In genomic region chr6:69858631-69859030, GRCm38 (mm10) we compare ENCODE assay signal across 7 mouse cellular contexts.
DNase-seq lines count a peak whose midpoint lies in the region; ATAC-seq and TF ChIP-seq lines count a peak whose summit lies in the region.
"Not testable (repeated sequence)": the region's sequence is repeated elsewhere in the genome, so short reads cannot be mapped to it uniquely, and the experiment has no call there.

No protein-coding gene starts in this region.

- dilution Hi-C loops in CH12.LX (cut with MboI; ENCODE audit: extremely low pct_ligation_motif_present, extremely low pct_unique_long_range_greater_than_20kb, low sequenced_read_pairs) = not testable (repeated sequence)

- not testable (repeated sequence) for H3K36me3 ChIP-seq in CH12.LX (replicated peaks in 1 of 2; ENCODE audit: control insufficient read depth in 1 of 2, insufficient read depth in 1 of 2, low read length in 1 of 2); forebrain, postnatal 0 days (ENCODE audit: insufficient read depth); hindbrain, embryonic 16.5 days (ENCODE audit: control insufficient read depth, insufficient read depth, low read length); midbrain, embryonic 14.5 days (ENCODE audit: control insufficient read depth, insufficient read depth, low read length); midbrain, postnatal 0 days (ENCODE audit: insufficient read depth, low read length); splenic B cell, adult 2 months (ENCODE audit: control insufficient read depth, insufficient read depth, low read length, poor library complexity, severe bottlenecking)

- H3K4me3 ChIP-seq in CH12.LX (replicated peaks in 1 of 3; ENCODE audit: low read depth in 2 of 3, low read length in 2 of 3, poor library complexity in 1 of 3); forebrain, postnatal 0 days (ENCODE audit: low read depth, low read length); hindbrain, embryonic 16.5 days (ENCODE audit: low read length); midbrain, embryonic 14.5 days (replicated peaks; ENCODE audit: low read depth, low read length); midbrain, postnatal 0 days (ENCODE audit: low read depth, low read length): not testable (repeated sequence)

- not testable (repeated sequence) for H3K27me3 ChIP-seq in CH12.LX (replicated peaks); forebrain, postnatal 0 days (ENCODE audit: insufficient read depth, low read length); hindbrain, embryonic 16.5 days (replicated peaks; ENCODE audit: control insufficient read depth, insufficient read depth, low read length); midbrain, embryonic 14.5 days (ENCODE audit: control insufficient read depth, insufficient read depth, low read length); midbrain, postnatal 0 days (ENCODE audit: insufficient read depth, low read length); splenic B cell, adult 2 months (ENCODE audit: control insufficient read depth, insufficient read depth, low read length, poor library complexity, severe bottlenecking)

- peak; percentile 43 for DNase-seq in CH12.LX (ENCODE audit: extremely low read depth)
- peak; percentile 1 for DNase-seq in forebrain, postnatal 0 days
- peak; percentile 68 for DNase-seq in heart, adult 11 months
- peak; percentile 0 for DNase-seq in midbrain, embryonic 14.5 days
- peak; percentile 0 for DNase-seq in midbrain, postnatal 0 days (ENCODE audit: low spot score)
- peak; percentile 19 for DNase-seq in splenic B cell, adult 2 months (ENCODE audit: low read depth, low spot score)

- not testable (repeated sequence) for TF ChIP-seq EP300 in CH12.LX (IDR thresholded peaks at IDR 0.05; ENCODE audit: low read length)

- peaks cover 0 to 15% of the 10 kb centered on the region in 2 experiments; a peak in 2 of 4 replicates for H3K4me1 ChIP-seq in CH12.LX (ENCODE audit: control insufficient read depth in 1 of 2, insufficient read depth in 2 of 2)
- H3K4me1 ChIP-seq in forebrain, postnatal 0 days (ENCODE audit: insufficient read depth); hindbrain, embryonic 16.5 days (ENCODE audit: control insufficient read depth, insufficient read depth, low read depth, low read length); midbrain, embryonic 14.5 days (ENCODE audit: control insufficient read depth, insufficient read depth, low read length); midbrain, postnatal 0 days (ENCODE audit: insufficient read depth, low read length): not testable (repeated sequence)

- not testable (repeated sequence) for H3K79me2 ChIP-seq in CH12.LX (replicated peaks; ENCODE audit: control insufficient read depth, extremely low read depth, insufficient read depth, poor library complexity, severe bottlenecking)

- H3K9ac ChIP-seq in CH12.LX (ENCODE audit: insufficient read depth, low read depth); forebrain, postnatal 0 days; hindbrain, embryonic 16.5 days (ENCODE audit: low read depth, low read length); midbrain, embryonic 14.5 days (replicated peaks; ENCODE audit: low read length); midbrain, postnatal 0 days (replicated peaks; ENCODE audit: low read length, poor library complexity, severe bottlenecking): not testable (repeated sequence)

- in situ Hi-C loops in CH12.LX (cut with MboI; ENCODE audit: low pct_ligation_motif_present, low pct_unique_long_range_greater_than_20kb, low sequenced_read_pairs) = not testable (repeated sequence)

- not testable (repeated sequence) for TF ChIP-seq CTCF in CH12.LX (conservative IDR thresholded peaks at IDR 0.05 in 1 of 2, IDR thresholded peaks at IDR 0.05 in 1 of 2; ENCODE audit: low read depth in 2 of 2, low read length in 2 of 2); forebrain, postnatal 0 days (IDR thresholded peaks at IDR 0.05; ENCODE audit: low read depth); midbrain, postnatal 0 days (IDR thresholded peaks at IDR 0.05)

- not testable (repeated sequence) for TF ChIP-seq POLR2A in CH12.LX (IDR thresholded peaks at IDR 0.05; ENCODE audit: low read depth, low read length)

- 76% methylated on average over 2 of the region's 2 CpGs for WGBS in forebrain, postnatal 0 days
- WGBS in hindbrain, embryonic 16.5 days = 77% methylated on average over 2 of the region's 2 CpGs
- WGBS in midbrain, embryonic 14.5 days = 77% methylated on average over 2 of the region's 2 CpGs
- 80% methylated on average over 2 of the region's 2 CpGs for WGBS in midbrain, postnatal 0 days

- H3K9me3 ChIP-seq in CH12.LX (replicated peaks; ENCODE audit: low read length); forebrain, postnatal 0 days (ENCODE audit: low read length); hindbrain, embryonic 16.5 days (ENCODE audit: control insufficient read depth, low read length); midbrain, embryonic 14.5 days (ENCODE audit: control insufficient read depth, low read length); midbrain, postnatal 0 days (ENCODE audit: low read length): not testable (repeated sequence)

- not testable (repeated sequence) for TF ChIP-seq RAD21 in CH12.LX (IDR thresholded peaks at IDR 0.05; ENCODE audit: low read depth, low read length)

- not testable (repeated sequence) for ATAC-seq in forebrain, postnatal 0 days; midbrain, embryonic 14.5 days (ENCODE audit: low FRiP score, low TSS enrichment)
- peak; percentile 54; the same call in 1 of the 2 replicates for ATAC-seq in hindbrain, embryonic 16.5 days
- ATAC-seq in midbrain, postnatal 0 days (ENCODE audit: low FRiP score) = peak; percentile 49; the same call in 1 of the 2 replicates

- H3K4me2 ChIP-seq in CH12.LX (ENCODE audit: insufficient read depth, low read depth, poor library complexity, severe bottlenecking); forebrain, postnatal 0 days (ENCODE audit: low read depth); hindbrain, embryonic 16.5 days (ENCODE audit: low read length); midbrain, embryonic 14.5 days (ENCODE audit: low read length); midbrain, postnatal 0 days (ENCODE audit: low read depth, low read length, poor library complexity, severe bottlenecking): not testable (repeated sequence)

- H3K27ac ChIP-seq in CH12.LX (ENCODE audit: insufficient read depth, low read depth); forebrain, postnatal 0 days (ENCODE audit: low read depth, low read length); hindbrain, embryonic 16.5 days (ENCODE audit: low read depth, low read length); midbrain, embryonic 14.5 days (replicated peaks; ENCODE audit: low read depth, low read length); midbrain, postnatal 0 days (ENCODE audit: low read depth, low read length): not testable (repeated sequence)

Comparison
In these comparisons a context has a peak if more than half of its experiments do, and no peak if none do; other contexts are left out.
1. DNase-seq: peak in every context shown above with its lines; median percentile 68 in heart, adult 11 months; 43 in CH12.LX; 19 in splenic B cell, adult 2 months; 1 in forebrain, postnatal 0 days; 0 in midbrain, embryonic 14.5 days; 0 in midbrain, postnatal 0 days.